Mouse (Mus musculus) liver, embryonic 14.5 days (tissue): ENCODE results near the gene Rxfp2. TPM values are rescaled to one million over a fixed set of nuclear protein-coding genes. Genes with fewer than 3 reads are reported as not detected.

Experiments
- ATAC-seq: fragments of 200-750 bp; cut with Nextera tagmentation; 2 replicates; pipeline ENCODE4 v1.8.0; 2017; ENCODE audit warnings: moderate number of reproducible peaks, mild to moderate bottlenecking, moderate library complexity; ENCODE audit not compliant: insufficient read depth
- DNase-seq, 3 experiments: peaks; one replicate each; pipeline ENCODE4 v3.0.0-alpha.2; 2012 to 2013; ENCODE audit warnings: low read depth in 3 of 3, low spot score in 3 of 3
- H3K27ac ChIP-seq: fragments of 300-500 bp; sonication (generic); 2 replicates; pipeline ENCODE4 v1.5.1; 2014; ENCODE audit warnings: moderate library complexity, mild to moderate bottlenecking, control low read depth, inconsistent platforms
- H3K27me3 ChIP-seq: fragments of 300-500 bp; sonication (generic); 2 replicates; pipeline ENCODE4 v1.6.1; 2014; ENCODE audit warnings: mild to moderate bottlenecking, low read length, moderate library complexity; ENCODE audit not compliant: control insufficient read depth, insufficient read depth
- H3K36me3 ChIP-seq: fragments of 300-500 bp; sonication (generic); replicated peaks from 2 replicates; pipeline ENCODE4 v1.6.1; 2014; ENCODE audit warnings: low read depth; ENCODE audit not compliant: control insufficient read depth, insufficient read depth
- H3K4me1 ChIP-seq, 2 experiments: fragments of 200-500 bp in 1 of 2; fragments of 300-500 bp in 1 of 2; sonication (generic) in 1 of 2; replicated peaks; 2 replicates each; pipeline ENCODE4 v1.6.1; 2012 to 2014; ENCODE audit warnings: antibody characterized with exemption in 1 of 2, inconsistent platforms in 1 of 2, low read length in 1 of 2; ENCODE audit not compliant: control insufficient read depth in 2 of 2, insufficient read depth in 2 of 2
- H3K4me2 ChIP-seq: fragments of 300-500 bp; sonication (generic); 2 replicates; pipeline ENCODE4 v1.6.1; 2014; ENCODE audit warnings: low read depth, mild to moderate bottlenecking, control low read depth, moderate library complexity
- H3K4me3 ChIP-seq, 2 experiments: fragments of 200-500 bp in 1 of 2; fragments of 300-500 bp in 1 of 2; sonication (generic) in 1 of 2; 2 replicates each; pipeline ENCODE4 v1.5.1; 2012 to 2014; ENCODE audit warnings: low read depth in 2 of 2, low read length in 2 of 2, mild to moderate bottlenecking in 2 of 2, control low read depth in 1 of 2, inconsistent platforms in 1 of 2, moderate library complexity in 1 of 2; ENCODE audit not compliant: insufficient read depth in 1 of 2
- H3K9ac ChIP-seq: fragments of 300-500 bp; sonication (generic); replicated peaks from 2 replicates; pipeline ENCODE4 v1.6.1; 2014; ENCODE audit warnings: mild to moderate bottlenecking, control low read depth, moderate library complexity
- H3K9me3 ChIP-seq: fragments of 300-500 bp; sonication (generic); 2 replicates; pipeline ENCODE4 v1.6.1; 2016; ENCODE audit warnings: low read length, mixed read lengths; ENCODE audit not compliant: control insufficient read depth
- CTCF ChIP-seq: IDR thresholded peaks from 2 replicates; pipeline ENCODE4 v1.5.1; 2016; ENCODE audit warnings: antibody characterized with exemption, low read depth, control low read depth
- EP300 ChIP-seq: IDR thresholded peaks from 2 replicates; pipeline ENCODE4 v1.6.1; 2016; ENCODE audit warnings: antibody characterized with exemption, low read depth
- WGBS: fragments of 180-500 bp; shearing (Covaris S2); extraction: QIAGEN DNeasy Blood & Tissue Kit; methylation state at CpG from one replicate; pipeline ENCODE4 v1.1.7; 2014; ENCODE audit not compliant: insufficient replicate concordance; 5-methylcytosine and 5-hydroxymethylcytosine counted together
- polyA plus RNA-seq, 2 experiments: library from polyadenylated mRNA; depleted of rRNA in 1 of 2; stranded (reverse) in 1 of 2; unstranded in 1 of 2; fragments of >200 nt; fragmentation: Nextera tagmentation in 1 of 2; extraction: Ambion mirVana in 1 of 2; gene quantifications; 2 replicates each; pipeline versions ENCODE4 v1.2.1 to v1.2.3; 2012 to 2014

Gene Rxfp2
- polyA plus RNA-seq, 2 experiments, result not detected

DNA sequence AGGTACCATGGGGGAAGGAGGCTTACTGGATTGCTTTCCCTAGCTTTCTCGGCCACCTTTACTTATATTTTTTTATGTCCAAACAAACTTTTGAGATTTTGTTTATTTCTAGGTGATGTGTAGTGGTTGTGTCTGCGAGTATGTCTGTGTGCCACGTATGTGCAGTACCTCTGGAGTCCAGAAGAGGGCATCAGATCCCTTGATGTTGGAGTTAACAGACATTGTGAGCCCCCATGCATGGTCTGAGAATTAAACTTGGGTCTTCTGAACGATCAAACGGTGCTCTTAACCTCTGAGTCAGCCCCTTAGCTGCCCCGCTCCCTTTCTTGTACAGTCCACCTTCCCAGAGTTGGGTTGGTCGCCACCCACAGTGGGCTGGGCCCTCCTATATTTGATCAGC, 95.5 kb downstream of the Rxfp2 start:
- DNase-seq, result no peak
- no peaks in the 10 kb centered on the region for H3K27me3 ChIP-seq
- peak; percentile 79 for TF ChIP-seq CTCF
- TF ChIP-seq EP300, result no peak
- no peak overlapping the region for H3K4me3 ChIP-seq
- H3K9ac ChIP-seq, result no peak overlapping the region
- no peaks in the 10 kb centered on the region for H3K9me3 ChIP-seq
- H3K36me3 ChIP-seq, result no peaks in the 10 kb centered on the region
- no peak for ATAC-seq
- peaks cover 0 to 14% of the 10 kb centered on the region in 2 experiments; a peak in 3 of 4 replicates for H3K4me1 ChIP-seq
- H3K4me2 ChIP-seq, result no peak overlapping the region
- H3K27ac ChIP-seq, result no peak overlapping the region
- 49% methylated on average over 7 of the region's 7 CpGs for WGBS

DNA sequence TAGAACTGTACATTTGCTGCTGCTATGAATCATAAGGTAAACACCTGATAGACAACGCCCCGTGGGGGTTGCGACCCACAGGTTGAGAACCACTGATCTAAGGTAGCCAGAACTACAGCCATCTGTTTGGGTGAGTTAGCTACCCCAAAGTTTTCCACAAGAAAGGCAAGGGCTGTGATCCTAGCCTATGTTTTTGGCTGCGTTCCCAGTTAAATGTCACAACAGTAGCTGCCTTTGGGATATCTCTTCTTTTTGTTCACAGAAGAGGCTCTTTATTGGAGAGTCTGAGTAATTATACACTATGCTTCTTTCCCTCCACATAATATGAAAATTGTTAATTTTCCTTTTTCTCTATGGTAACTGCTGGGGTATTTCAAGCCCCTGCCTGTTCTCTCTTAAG, 96.3 kb downstream of the Rxfp2 start:
- Histone ChIP-seq H3K4me3 (no peak overlapping the region), H3K27ac (no peak overlapping the region), H3K27me3 (no peaks in the 10 kb centered on the region; the same call in 1 of the 2 replicates), H3K36me3 (no peaks in the 10 kb centered on the region), H3K9ac (no peak overlapping the region), H3K4me2 (no peak overlapping the region), H3K9me3 (no peaks in the 10 kb centered on the region), H3K4me1 (peaks cover 5 to 20% of the 10 kb centered on the region in 2 experiments)
- TF ChIP-seq EP300, result no peak
- TF ChIP-seq CTCF, result no peak
- no peak for ATAC-seq
- no peak for DNase-seq
- WGBS, result 72% methylated on average over 4 of the region's 4 CpGs

DNA sequence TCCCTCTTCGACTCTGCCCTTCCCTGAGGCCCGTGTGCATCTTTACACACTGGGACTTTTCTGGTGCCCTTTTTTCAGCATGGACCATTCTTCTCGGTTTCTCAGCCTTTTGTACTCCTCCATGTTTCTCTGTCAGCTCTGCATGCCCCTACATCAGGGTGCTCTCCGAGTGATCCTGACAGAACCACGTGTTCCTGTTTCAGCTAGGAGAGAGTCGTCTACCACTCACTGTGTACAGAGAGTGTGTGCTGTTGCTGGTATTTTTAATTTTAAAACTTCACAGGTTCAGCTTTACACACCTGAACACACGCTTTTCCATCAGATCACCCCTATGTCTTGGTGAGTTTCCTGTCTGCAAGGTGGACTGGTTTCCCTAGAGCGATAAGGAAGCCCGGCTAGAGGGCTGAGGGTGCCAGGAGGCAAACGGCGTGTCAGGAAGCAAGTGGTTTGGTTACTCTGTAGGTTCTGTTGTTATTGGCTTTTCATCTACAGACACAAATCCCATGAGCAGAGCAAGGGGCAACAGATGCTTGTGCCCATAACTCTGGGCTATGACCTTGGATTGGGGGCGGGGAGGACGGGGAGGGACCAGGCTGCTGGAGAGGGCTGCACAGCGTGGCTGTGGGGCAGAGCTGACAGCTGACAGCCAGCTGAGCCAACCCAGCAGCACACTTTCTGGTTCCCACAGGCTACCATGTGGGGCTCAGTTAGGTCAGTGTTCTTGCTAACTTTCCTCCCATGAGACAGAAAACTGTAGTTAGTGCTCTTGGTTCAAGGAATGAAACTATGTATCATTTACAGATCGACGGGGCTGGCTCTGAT, 97.0 kb downstream of the Rxfp2 start:
- no peaks in the 10 kb centered on the region for H3K9me3 ChIP-seq
- 34% methylated on average over 16 of the region's 16 CpGs for WGBS
- H3K36me3 ChIP-seq, result no peaks in the 10 kb centered on the region
- no peak overlapping the region for H3K27ac ChIP-seq
- H3K4me2 ChIP-seq, result peak overlapping the region; percentile 37
- no peak overlapping the region for H3K4me3 ChIP-seq
- 0 out of 2 replicates have a peak overlapping the region, but pooled peaks have one; percentile 7 for H3K9ac ChIP-seq
- H3K27me3 ChIP-seq, result no peaks in the 10 kb centered on the region; the same call in 1 of the 2 replicates
- no peak for ATAC-seq
- peaks cover 5 to 20% of the 10 kb centered on the region in 2 experiments for H3K4me1 ChIP-seq
- TF ChIP-seq EP300 (no peak), CTCF (no peak)
- DNase-seq, result no peak

DNA sequence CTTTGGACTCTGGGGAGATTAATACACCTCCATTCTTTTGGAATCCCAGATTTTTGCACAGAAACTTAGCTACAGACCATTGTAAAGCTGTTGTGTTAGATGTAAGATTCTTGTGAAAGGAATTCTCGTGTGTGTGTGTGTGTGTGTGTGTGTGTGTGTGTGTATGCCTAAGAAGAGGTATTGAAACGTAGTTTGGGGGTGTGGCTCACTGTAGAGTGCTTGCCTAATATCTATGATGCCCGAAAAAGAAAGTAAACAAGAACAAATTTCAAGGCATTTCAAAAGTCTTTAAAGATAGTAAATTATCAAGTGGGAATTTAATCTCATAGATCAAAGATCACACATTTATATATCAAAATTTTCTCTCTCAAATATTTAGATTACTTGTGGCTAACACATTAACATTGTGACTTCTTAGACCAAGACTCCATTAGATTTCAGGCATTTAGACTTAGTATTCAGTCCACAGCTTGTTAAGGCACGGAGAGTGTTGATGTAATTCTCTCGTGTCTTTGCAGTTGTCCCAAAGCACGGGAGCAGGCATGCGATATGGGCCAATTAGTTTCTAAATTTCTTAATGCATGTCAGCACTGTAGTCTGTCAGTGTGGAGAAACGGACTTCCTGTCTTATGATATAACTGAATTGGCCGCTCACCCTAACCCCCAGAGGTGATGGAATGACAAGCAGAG, 97.9 kb downstream of the Rxfp2 start:
- peak overlapping the region; percentile 37 for H3K4me2 ChIP-seq
- no peaks in the 10 kb centered on the region for H3K36me3 ChIP-seq
- H3K27me3 ChIP-seq, result no peaks in the 10 kb centered on the region; the same call in 1 of the 2 replicates
- no peak overlapping the region for H3K4me3 ChIP-seq
- no peak overlapping the region for H3K9ac ChIP-seq
- TF ChIP-seq EP300, result no peak
- TF ChIP-seq CTCF, result no peak
- 54% methylated on average over 9 of the region's 9 CpGs for WGBS
- H3K9me3 ChIP-seq, result no peaks in the 10 kb centered on the region
- no peak for DNase-seq
- no peak for ATAC-seq
- H3K4me1 ChIP-seq, result peaks cover 5 to 20% of the 10 kb centered on the region in 2 experiments
- H3K27ac ChIP-seq, result no peak overlapping the region

- no peaks in the 10 kb centered on the region for H3K36me3 ChIP-seq
- ATAC-seq (no peak), DNase-seq (no peak)
- no peak overlapping the region for H3K9ac ChIP-seq
- H3K27ac ChIP-seq, result no peak overlapping the region
- no peak for TF ChIP-seq EP300
- TF ChIP-seq CTCF, result peak; percentile 79
- H3K27me3 ChIP-seq, result no peaks in the 10 kb centered on the region; the same call in 1 of the 2 replicates
- H3K4me2 ChIP-seq, result no peak overlapping the region
- no peak overlapping the region for H3K4me3 ChIP-seq
- 81% methylated on average over 6 of the region's 6 CpGs for WGBS
- H3K4me1 ChIP-seq, result peaks cover 5 to 20% of the 10 kb centered on the region in 2 experiments
- H3K9me3 ChIP-seq, result no peaks in the 10 kb centered on the region
Observed at GRCm38 (mm10) chr5:150116906-150117216, 98.4 kb downstream of the Rxfp2 start.
